Mouse (Mus musculus): Measurements from ENCODE around the gene Dmwd. TPM values are rescaled to one million over a fixed set of nuclear protein-coding genes. Genes with fewer than 3 reads are reported as not detected.

Gene Dmwd
- total and polyA plus RNA-seq, 2 experiments from 2014 or later = 33.1 to 134 TPM

- TF ChIP-seq CTCF (IDR thresholded peaks at IDR 0.05) = peak; percentile 30; the same call in 1 of the 2 replicates
- Histone ChIP-seq H3K9me3 (ENCODE audit: low read length) (no peaks in the 10 kb centered on the region), H3K36me3 (ENCODE audit: insufficient read depth, low read length) (peaks cover 7% of the 10 kb centered on the region), H3K4me2 (ENCODE audit: low read depth, low read length, poor library complexity, severe bottlenecking) (no peak overlapping the region), H3K9ac (replicated peaks; ENCODE audit: low read length, poor library complexity, severe bottlenecking) (no peak overlapping the region), H3K4me1 (ENCODE audit: insufficient read depth, low read length) (peaks cover 5% of the 10 kb centered on the region; the same call in 1 of the 2 replicates), H3K27ac (ENCODE audit: low read depth, low read length) (no peak overlapping the region), H3K4me3 (ENCODE audit: low read depth, low read length) (no peak overlapping the region), H3K27me3 (ENCODE audit: insufficient read depth, low read length) (no peaks in the 10 kb centered on the region)
- DNase-seq (ENCODE audit: low spot score) (no peak), ATAC-seq (ENCODE audit: low FRiP score) (no peak)
- 95% methylated on average over 6 of the region's 6 CpGs for whole genome bisulfite sequencing
These were observed 1.5 kb upstream of the Dmwd start for GRCm38 (mm10) chr7:19074494-19074893.

- Histone ChIP-seq H3K36me3 (ENCODE audit: insufficient read depth, low read length) (peaks cover 14% of the 10 kb centered on the region), H3K4me1 (ENCODE audit: insufficient read depth, low read length) (peaks cover 5% of the 10 kb centered on the region; the same call in 1 of the 2 replicates), H3K27me3 (ENCODE audit: insufficient read depth, low read length) (no peaks in the 10 kb centered on the region), H3K9me3 (ENCODE audit: low read length) (no peaks in the 10 kb centered on the region), H3K9ac (replicated peaks; ENCODE audit: low read length, poor library complexity, severe bottlenecking) (peak overlapping the region; percentile 5; the same call in 1 of the 2 replicates), H3K4me2 (ENCODE audit: low read depth, low read length, poor library complexity, severe bottlenecking) (peak overlapping the region; percentile 78), H3K4me3 (ENCODE audit: low read depth, low read length) (peak overlapping the region; percentile 99; the same call in 1 of the 2 replicates), H3K27ac (ENCODE audit: low read depth, low read length) (peak overlapping the region; percentile 21; the same call in 1 of the 2 replicates)
- ATAC-seq (ENCODE audit: low FRiP score) (no peak), DNase-seq (ENCODE audit: low spot score) (no peak)
- WGBS = 60% methylated on average over 5 of the region's 5 CpGs
- no peak for TF ChIP-seq CTCF (IDR thresholded peaks at IDR 0.05)
These were observed 796 bp upstream of the Dmwd start for GRCm38 (mm10) chr7:19075231-19075630.

- no peaks in the 10 kb centered on the region for H3K27me3 ChIP-seq (ENCODE audit: insufficient read depth, low read length)
- H3K4me1 ChIP-seq (ENCODE audit: insufficient read depth, low read length) = peaks cover 5% of the 10 kb centered on the region; the same call in 1 of the 2 replicates
- H3K9ac ChIP-seq (replicated peaks; ENCODE audit: low read length, poor library complexity, severe bottlenecking) = peak overlapping the region; percentile 95
- ATAC-seq (ENCODE audit: low FRiP score) (no peak; the same call in 1 of the 2 replicates), DNase-seq (ENCODE audit: low spot score) (no peak)
- peak overlapping the region; percentile 78 for H3K4me2 ChIP-seq (ENCODE audit: low read depth, low read length, poor library complexity, severe bottlenecking)
- peak overlapping the region; percentile 99 for H3K4me3 ChIP-seq (ENCODE audit: low read depth, low read length)
- H3K27ac ChIP-seq (ENCODE audit: low read depth, low read length) = peak overlapping the region; percentile 83
- under 1% methylated on average over 22 of the region's 22 CpGs for WGBS
- TF ChIP-seq CTCF (IDR thresholded peaks at IDR 0.05) = no peak
- peaks cover 27% of the 10 kb centered on the region for H3K36me3 ChIP-seq (ENCODE audit: insufficient read depth, low read length)
- H3K9me3 ChIP-seq (ENCODE audit: low read length) = no peaks in the 10 kb centered on the region
These were observed 562 bp downstream of the Dmwd start for GRCm38 (mm10) chr7:19076586-19076991.

GRCm38 (mm10) chr7:19077761-19078160 lies 1.7 kb downstream of the Dmwd start:
- Histone ChIP-seq H3K27ac (ENCODE audit: low read depth, low read length) (no peak overlapping the region), H3K36me3 (ENCODE audit: insufficient read depth, low read length) (peaks cover 39% of the 10 kb centered on the region), H3K4me1 (ENCODE audit: insufficient read depth, low read length) (peaks cover 5% of the 10 kb centered on the region; the same call in 1 of the 2 replicates), H3K9ac (replicated peaks; ENCODE audit: low read length, poor library complexity, severe bottlenecking) (no peak overlapping the region; the same call in 1 of the 2 replicates), H3K4me2 (ENCODE audit: low read depth, low read length, poor library complexity, severe bottlenecking) (peak overlapping the region; percentile 78), H3K4me3 (ENCODE audit: low read depth, low read length) (peak overlapping the region; percentile 99; the same call in 1 of the 2 replicates), H3K27me3 (ENCODE audit: insufficient read depth, low read length) (no peaks in the 10 kb centered on the region), H3K9me3 (ENCODE audit: low read length) (no peaks in the 10 kb centered on the region)
- WGBS = 72% methylated on average over 14 of the region's 14 CpGs
- ATAC-seq (ENCODE audit: low FRiP score) = no peak
- no peak for DNase-seq (ENCODE audit: low spot score)
- no peak for TF ChIP-seq CTCF (IDR thresholded peaks at IDR 0.05)

- no peaks in the 10 kb centered on the region for H3K9me3 ChIP-seq (ENCODE audit: low read length)
- no peaks in the 10 kb centered on the region for H3K27me3 ChIP-seq (ENCODE audit: insufficient read depth, low read length)
- 78% methylated on average over 3 of the region's 3 CpGs for WGBS
- H3K36me3 ChIP-seq (ENCODE audit: insufficient read depth, low read length) = peaks cover 43% of the 10 kb centered on the region
- no peak overlapping the region for H3K4me2 ChIP-seq (ENCODE audit: low read depth, low read length, poor library complexity, severe bottlenecking)
- peaks cover 5% of the 10 kb centered on the region; the same call in 1 of the 2 replicates for H3K4me1 ChIP-seq (ENCODE audit: insufficient read depth, low read length)
- H3K4me3 ChIP-seq (ENCODE audit: low read depth, low read length) = no peak overlapping the region
- no peak overlapping the region for H3K27ac ChIP-seq (ENCODE audit: low read depth, low read length)
- ATAC-seq (ENCODE audit: low FRiP score) = no peak
- no peak for DNase-seq (ENCODE audit: low spot score)
- H3K9ac ChIP-seq (replicated peaks; ENCODE audit: low read length, poor library complexity, severe bottlenecking) = no peak overlapping the region
- no peak for TF ChIP-seq CTCF (IDR thresholded peaks at IDR 0.05)
These were observed 2.7 kb downstream of the Dmwd start for GRCm38 (mm10) chr7:19078732-19079131.

- no peak for TF ChIP-seq CTCF (IDR thresholded peaks at IDR 0.05)
- Histone ChIP-seq H3K27me3 (ENCODE audit: insufficient read depth, low read length) (no peaks in the 10 kb centered on the region), H3K4me2 (ENCODE audit: low read depth, low read length, poor library complexity, severe bottlenecking) (no peak overlapping the region), H3K4me1 (ENCODE audit: insufficient read depth, low read length) (peaks cover 5% of the 10 kb centered on the region; the same call in 1 of the 2 replicates), H3K9me3 (ENCODE audit: low read length) (no peaks in the 10 kb centered on the region), H3K9ac (replicated peaks; ENCODE audit: low read length, poor library complexity, severe bottlenecking) (no peak overlapping the region), H3K4me3 (ENCODE audit: low read depth, low read length) (no peak overlapping the region), H3K27ac (ENCODE audit: low read depth, low read length) (no peak overlapping the region), H3K36me3 (ENCODE audit: insufficient read depth, low read length) (peaks cover 43% of the 10 kb centered on the region)
- 94% methylated on average over 19 of the region's 19 CpGs for WGBS
- no peak for ATAC-seq (ENCODE audit: low FRiP score)
- DNase-seq (ENCODE audit: low spot score) = no peak
These were observed 4.5 kb downstream of the Dmwd start for GRCm38 (mm10) chr7:19080451-19080950.

Measured in midbrain, postnatal 0 days (tissue).